Mouse (Mus musculus): Measurements from ENCODE around the gene Esr1. TPM values are rescaled to one million over a fixed set of nuclear protein-coding genes. Genes with fewer than 3 reads are reported as not detected.

The Esr1 gene
- polyA plus RNA-seq, 1 experiment from 2014 or later: 0.10 TPM

- Histone ChIP-seq H3K9me3 (no peaks in the 10 kb centered on the region), H3K36me3 (no peaks in the 10 kb centered on the region), H3K4me1 (no peaks in the 10 kb centered on the region), H3K27me3 (no peaks in the 10 kb centered on the region), H3K4me3 (no peak overlapping the region), H3K9ac (no peak overlapping the region), H3K27ac (no peak overlapping the region), H3K4me2 (replicated peaks) (no peak overlapping the region)
- 67% methylated on average over 1 of the region's 1 CpGs for WGBS
- no peak for ATAC-seq (ENCODE audit: insufficient number of reproducible peaks, insufficient read depth, low FRiP score, low TSS enrichment)
Measured at GRCm38 (mm10) chr10:4881391-4881790, 270.0 kb downstream of the Esr1 start.

DNA sequence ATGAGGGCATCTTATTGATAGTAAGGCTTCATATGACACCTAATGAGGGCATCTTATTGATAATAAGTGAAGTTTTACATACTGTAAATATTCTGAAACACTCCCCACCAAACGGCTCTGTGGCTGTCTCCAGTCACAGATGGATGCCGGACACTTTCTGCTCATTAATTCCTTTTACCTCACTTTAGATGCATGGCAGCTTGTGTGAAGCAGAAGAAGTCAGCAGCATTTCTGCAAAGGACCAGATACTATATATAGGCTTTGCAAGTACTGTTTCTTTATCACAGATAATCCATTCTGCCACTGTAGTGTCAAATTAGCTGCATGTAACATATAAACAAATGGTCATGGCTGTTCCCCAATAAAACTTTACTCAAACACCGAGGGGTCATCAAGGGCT lies 274.1 kb downstream of the Esr1 start:
- Histone ChIP-seq H3K27me3 (no peaks in the 10 kb centered on the region), H3K9me3 (no peaks in the 10 kb centered on the region), H3K4me2 (replicated peaks) (no peak overlapping the region), H3K4me1 (no peaks in the 10 kb centered on the region), H3K9ac (no peak overlapping the region), H3K36me3 (no peaks in the 10 kb centered on the region), H3K27ac (no peak overlapping the region), H3K4me3 (no peak overlapping the region)
- no peak for ATAC-seq (ENCODE audit: insufficient number of reproducible peaks, insufficient read depth, low FRiP score, low TSS enrichment)
- 82% methylated on average over 3 of the region's 3 CpGs for WGBS

DNA sequence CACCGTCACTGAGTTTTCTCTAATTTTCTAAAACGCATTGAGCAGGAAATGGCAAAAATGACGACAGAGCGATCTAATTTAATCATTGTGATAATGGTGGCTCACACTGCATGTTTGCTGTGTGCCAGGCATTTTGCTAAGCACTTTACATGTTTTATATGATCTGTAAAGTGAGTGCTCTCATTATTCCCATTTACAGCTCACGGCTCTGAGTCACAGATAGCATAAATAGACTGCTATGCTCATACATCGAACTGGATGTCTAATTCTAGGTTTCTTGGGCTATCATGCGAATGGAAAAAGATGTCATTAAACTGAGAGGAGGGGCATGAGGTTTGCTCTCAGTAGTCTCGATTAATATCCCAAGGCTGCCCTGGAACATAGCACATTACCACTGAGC lies 274.6 kb downstream of the Esr1 start:
- 86% methylated on average over 8 of the region's 8 CpGs for WGBS
- H3K27ac ChIP-seq: no peak overlapping the region
- H3K36me3 ChIP-seq: no peaks in the 10 kb centered on the region
- H3K4me1 ChIP-seq: no peaks in the 10 kb centered on the region
- no peaks in the 10 kb centered on the region for H3K9me3 ChIP-seq
- H3K4me2 ChIP-seq (replicated peaks): no peak overlapping the region
- no peak overlapping the region for H3K9ac ChIP-seq
- no peak overlapping the region for H3K4me3 ChIP-seq
- H3K27me3 ChIP-seq: no peaks in the 10 kb centered on the region
- ATAC-seq (ENCODE audit: insufficient number of reproducible peaks, insufficient read depth, low FRiP score, low TSS enrichment): no peak

DNA sequence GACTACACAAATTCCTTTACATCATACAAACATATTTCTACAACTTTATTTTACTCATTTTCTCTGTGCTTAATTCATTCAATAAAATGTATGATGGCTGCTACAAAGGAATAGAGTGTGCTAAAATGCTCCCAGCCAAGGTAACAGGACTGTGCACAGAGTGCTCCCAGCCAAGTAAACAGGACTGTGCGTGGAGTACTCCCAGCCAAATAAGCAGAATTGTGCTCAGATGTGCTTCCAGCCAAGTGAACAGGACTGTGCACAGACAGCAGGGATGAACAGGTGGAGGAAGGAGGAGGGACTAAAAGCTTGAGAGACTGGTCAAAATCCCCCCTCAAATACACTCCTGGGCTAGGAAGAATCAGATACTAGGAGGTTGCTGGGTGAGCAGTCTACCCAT lies 282.1 kb downstream of the Esr1 start:
- no peak for ATAC-seq (ENCODE audit: insufficient number of reproducible peaks, insufficient read depth, low FRiP score, low TSS enrichment)
- Histone ChIP-seq H3K27me3 (no peaks in the 10 kb centered on the region), H3K9ac (no peak overlapping the region), H3K27ac (no peak overlapping the region), H3K9me3 (no peaks in the 10 kb centered on the region), H3K4me3 (no peak overlapping the region), H3K36me3 (no peaks in the 10 kb centered on the region), H3K4me2 (replicated peaks) (no peak overlapping the region), H3K4me1 (no peaks in the 10 kb centered on the region)
- 36% methylated on average over 1 of the region's 1 CpGs for WGBS

- Histone ChIP-seq H3K27ac (no peak overlapping the region), H3K4me3 (no peak overlapping the region), H3K36me3 (no peaks in the 10 kb centered on the region), H3K4me1 (no peaks in the 10 kb centered on the region), H3K4me2 (replicated peaks) (no peak overlapping the region), H3K9ac (no peak overlapping the region), H3K27me3 (no peaks in the 10 kb centered on the region), H3K9me3 (no peaks in the 10 kb centered on the region)
- 81% methylated on average over 4 of the region's 4 CpGs for WGBS
- no peak for ATAC-seq (ENCODE audit: insufficient number of reproducible peaks, insufficient read depth, low FRiP score, low TSS enrichment)
Measured at GRCm38 (mm10) chr10:4897789-4898188, 286.4 kb downstream of the Esr1 start.

DNA sequence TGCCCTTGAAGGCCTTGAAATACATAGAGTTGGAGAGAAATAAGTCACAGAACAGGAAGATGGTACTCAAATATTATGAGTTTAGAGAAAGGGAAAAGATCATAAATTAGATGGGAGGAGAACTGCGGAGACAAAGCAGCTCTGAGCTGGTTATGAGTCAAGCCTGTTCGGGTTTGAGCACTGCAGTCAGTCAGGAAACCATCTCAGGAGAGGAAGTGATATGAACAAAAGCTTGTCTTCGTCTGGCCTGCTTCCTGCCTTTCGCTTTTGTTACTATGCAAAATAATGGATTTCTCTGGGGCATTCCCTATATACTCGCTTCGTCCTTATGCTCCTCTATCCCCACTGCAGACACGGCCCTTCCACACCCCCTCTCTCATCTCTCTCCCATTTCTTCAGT lies 288.9 kb downstream of the Esr1 start:
- Histone ChIP-seq H3K4me3 (no peak overlapping the region), H3K4me2 (replicated peaks) (no peak overlapping the region), H3K36me3 (no peaks in the 10 kb centered on the region), H3K27ac (no peak overlapping the region), H3K27me3 (no peaks in the 10 kb centered on the region), H3K9me3 (no peaks in the 10 kb centered on the region), H3K9ac (no peak overlapping the region), H3K4me1 (no peaks in the 10 kb centered on the region)
- 78% methylated on average over 7 of the region's 7 CpGs for WGBS
- no peak for ATAC-seq (ENCODE audit: insufficient number of reproducible peaks, insufficient read depth, low FRiP score, low TSS enrichment)

GRCm38 (mm10) chr10:4909271-4909670 lies 297.9 kb downstream of the Esr1 start:
- Histone ChIP-seq H3K4me3 (no peak overlapping the region), H3K9me3 (no peaks in the 10 kb centered on the region), H3K4me2 (replicated peaks) (no peak overlapping the region), H3K36me3 (no peaks in the 10 kb centered on the region), H3K27me3 (no peaks in the 10 kb centered on the region), H3K27ac (no peak overlapping the region), H3K4me1 (no peaks in the 10 kb centered on the region), H3K9ac (no peak overlapping the region)
- no peak for ATAC-seq (ENCODE audit: insufficient number of reproducible peaks, insufficient read depth, low FRiP score, low TSS enrichment)
- WGBS: 82% methylated on average over 2 of the region's 2 CpGs

DNA sequence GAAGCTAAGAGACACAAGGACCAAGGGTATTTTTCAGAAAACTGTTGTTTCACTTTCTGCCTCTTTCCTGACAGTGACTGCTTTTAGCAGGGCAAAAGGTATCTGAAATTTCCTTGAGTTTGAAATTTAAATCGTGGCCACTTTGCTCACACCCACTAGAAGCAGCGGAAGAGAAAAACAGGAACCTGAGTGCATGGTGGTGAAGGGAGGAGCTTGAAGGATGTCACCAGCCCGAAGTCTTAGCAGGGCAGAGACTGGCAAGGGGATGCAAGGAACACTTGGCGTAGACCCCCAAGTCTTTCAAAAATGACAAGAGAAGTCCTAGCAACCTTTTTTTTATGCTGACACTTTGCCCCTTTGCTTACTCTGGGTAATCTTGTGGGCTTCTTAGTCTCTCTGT lies 299.1 kb downstream of the Esr1 start:
- no peak overlapping the region for H3K27ac ChIP-seq
- ATAC-seq (ENCODE audit: insufficient number of reproducible peaks, insufficient read depth, low FRiP score, low TSS enrichment): no peak
- no peaks in the 10 kb centered on the region for H3K4me1 ChIP-seq
- H3K9ac ChIP-seq: no peak overlapping the region
- no peak overlapping the region for H3K4me2 ChIP-seq (replicated peaks)
- no peaks in the 10 kb centered on the region for H3K27me3 ChIP-seq
- H3K4me3 ChIP-seq: no peak overlapping the region
- H3K36me3 ChIP-seq: no peaks in the 10 kb centered on the region
- WGBS: 87% methylated on average over 4 of the region's 4 CpGs
- H3K9me3 ChIP-seq: no peaks in the 10 kb centered on the region

DNA sequence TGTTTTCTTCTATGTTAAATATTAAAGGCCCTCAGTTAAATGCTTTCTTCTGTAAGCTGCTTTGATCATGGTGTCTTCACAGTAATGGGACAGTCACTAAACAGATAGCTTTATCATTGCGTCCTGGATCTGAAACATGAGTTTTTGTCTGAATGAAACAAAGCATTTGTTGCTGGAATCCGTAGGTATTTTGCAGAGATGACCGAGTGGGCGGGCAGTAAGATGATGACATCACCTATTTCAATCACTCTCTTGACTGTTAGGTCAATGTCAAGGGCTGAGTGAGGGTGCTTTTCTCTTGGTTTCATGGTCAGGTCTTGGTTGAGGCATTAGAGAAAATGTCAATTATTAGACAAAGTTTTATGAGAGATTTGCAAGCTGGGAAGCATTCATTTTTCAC lies 307.7 kb downstream of the Esr1 start:
- no peak overlapping the region for H3K27ac ChIP-seq
- H3K4me2 ChIP-seq (replicated peaks): no peak overlapping the region
- no peak overlapping the region for H3K4me3 ChIP-seq
- no peaks in the 10 kb centered on the region for H3K9me3 ChIP-seq
- no peak for ATAC-seq (ENCODE audit: insufficient number of reproducible peaks, insufficient read depth, low FRiP score, low TSS enrichment)
- H3K9ac ChIP-seq: no peak overlapping the region
- no peaks in the 10 kb centered on the region for H3K36me3 ChIP-seq
- no peaks in the 10 kb centered on the region for H3K4me1 ChIP-seq
- WGBS: 92% methylated on average over 4 of the region's 4 CpGs
- H3K27me3 ChIP-seq: no peaks in the 10 kb centered on the region

GRCm38 (mm10) chr10:4923616-4924015 lies 312.2 kb downstream of the Esr1 start:
- no peaks in the 10 kb centered on the region for H3K36me3 ChIP-seq
- H3K4me1 ChIP-seq: no peaks in the 10 kb centered on the region
- no peak overlapping the region for H3K4me3 ChIP-seq
- no peak overlapping the region for H3K4me2 ChIP-seq (replicated peaks)
- H3K9me3 ChIP-seq: no peaks in the 10 kb centered on the region
- no peak overlapping the region for H3K9ac ChIP-seq
- H3K27ac ChIP-seq: no peak overlapping the region
- ATAC-seq (ENCODE audit: insufficient number of reproducible peaks, insufficient read depth, low FRiP score, low TSS enrichment): no peak
- 71% methylated on average over 2 of the region's 2 CpGs for whole genome bisulfite sequencing
- no peaks in the 10 kb centered on the region for H3K27me3 ChIP-seq

DNA sequence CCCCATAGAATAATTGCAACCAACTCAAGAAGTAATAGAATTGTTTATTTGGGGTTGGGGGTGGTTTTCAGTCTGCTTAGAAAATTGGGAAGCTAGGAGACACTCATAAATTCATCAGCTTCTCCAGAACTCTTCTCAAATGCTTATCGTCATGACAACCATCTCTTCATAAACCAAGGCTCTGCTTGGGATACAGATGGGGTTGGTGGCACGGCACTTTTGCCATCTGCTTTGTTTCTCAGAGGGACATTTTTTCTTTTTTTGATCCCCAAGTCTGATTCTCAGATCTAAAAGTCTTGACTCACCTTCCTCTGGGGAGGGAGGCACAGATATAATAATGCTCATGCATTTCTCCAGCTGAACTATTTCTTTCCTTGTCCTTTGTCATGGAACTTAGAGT lies 313.0 kb downstream of the Esr1 start:
- H3K4me2 ChIP-seq (replicated peaks): no peak overlapping the region
- H3K36me3 ChIP-seq: no peaks in the 10 kb centered on the region
- H3K27me3 ChIP-seq: no peaks in the 10 kb centered on the region
- no peaks in the 10 kb centered on the region for H3K4me1 ChIP-seq
- H3K4me3 ChIP-seq: no peak overlapping the region
- H3K27ac ChIP-seq: no peak overlapping the region
- H3K9ac ChIP-seq: no peak overlapping the region
- H3K9me3 ChIP-seq: no peaks in the 10 kb centered on the region
- ATAC-seq (ENCODE audit: insufficient number of reproducible peaks, insufficient read depth, low FRiP score, low TSS enrichment): no peak
- 84% methylated on average over 2 of the region's 2 CpGs for WGBS

DNA sequence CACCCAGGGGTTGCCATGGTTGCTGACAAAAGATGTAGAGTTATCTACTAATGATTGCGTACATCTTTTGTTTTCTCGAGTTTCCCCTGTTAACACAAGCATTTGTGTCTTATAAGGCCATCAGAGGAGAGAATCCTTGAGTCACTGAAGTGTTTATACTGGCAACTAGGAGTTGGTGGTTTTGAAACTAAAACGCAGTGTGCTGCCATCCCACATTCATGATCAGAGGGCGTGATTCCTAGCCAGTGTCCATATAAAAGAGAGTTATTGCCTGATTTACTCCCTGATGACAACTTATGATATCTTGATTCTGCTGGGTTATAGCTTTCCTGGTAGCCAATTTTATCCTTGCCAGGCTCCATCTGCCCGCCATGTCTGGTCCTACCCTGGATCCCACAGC lies 331.8 kb downstream of the Esr1 start:
- Histone ChIP-seq H3K36me3 (no peaks in the 10 kb centered on the region), H3K9ac (no peak overlapping the region), H3K4me3 (no peak overlapping the region), H3K4me1 (no peaks in the 10 kb centered on the region), H3K4me2 (replicated peaks) (no peak overlapping the region), H3K27ac (no peak overlapping the region), H3K27me3 (no peaks in the 10 kb centered on the region), H3K9me3 (no peaks in the 10 kb centered on the region)
- 85% methylated on average over 5 of the region's 5 CpGs for WGBS
- ATAC-seq (ENCODE audit: insufficient number of reproducible peaks, insufficient read depth, low FRiP score, low TSS enrichment): no peak

DNA sequence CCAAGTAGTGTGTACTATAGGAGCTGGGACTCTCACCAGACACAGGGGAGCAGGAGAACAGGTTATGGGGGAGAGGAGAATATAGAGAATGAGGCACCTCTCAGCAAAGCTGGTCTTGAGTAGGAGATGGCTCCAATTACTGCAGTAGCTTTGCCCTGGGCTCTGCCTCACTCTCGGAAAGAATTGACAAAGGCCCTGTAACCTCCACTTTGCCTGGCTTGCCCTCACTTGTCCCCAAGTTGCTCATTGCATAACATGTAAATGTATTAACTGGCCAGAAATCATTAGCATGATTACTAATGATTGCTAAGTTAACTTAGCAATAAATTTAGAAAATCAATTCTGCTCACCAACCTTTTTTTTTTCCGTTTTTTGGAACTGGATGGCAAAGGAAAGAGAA lies 333.3 kb downstream of the Esr1 start:
- WGBS: 56% methylated on average over 2 of the region's 2 CpGs
- Histone ChIP-seq H3K9ac (no peak overlapping the region), H3K4me2 (replicated peaks) (no peak overlapping the region), H3K27me3 (no peaks in the 10 kb centered on the region), H3K4me3 (no peak overlapping the region), H3K4me1 (no peaks in the 10 kb centered on the region), H3K36me3 (no peaks in the 10 kb centered on the region), H3K9me3 (no peaks in the 10 kb centered on the region), H3K27ac (no peak overlapping the region)
- no peak for ATAC-seq (ENCODE audit: insufficient number of reproducible peaks, insufficient read depth, low FRiP score, low TSS enrichment)

Measured in embryonic facial prominence, embryonic 12.5 days (tissue).